Mouse (Mus musculus) heart, postnatal 4 days (tissue): ENCODE data around the gene Tmem255a. TPM values are rescaled to one million over a fixed set of nuclear protein-coding genes. Genes with fewer than 3 reads are reported as not detected.

Experiments
- DNase-seq: peaks from one replicate; pipeline ENCODE4 v3.0.0; 2021
- microRNA-seq, 2 experiments: library from miRNA; unstranded; fragments of <30 nt; microRNA quantifications; one replicate each; pipeline ENCODE4 v1.2.0; 2021 to 2022
- total RNA-seq, 2 experiments: library from RNA; stranded (reverse); gene quantifications; 2 replicates each; pipeline ENCODE4 v1.2.3; 2021

Gene Tmem255a
- total RNA-seq, 2 experiments from 2014 or later: 29.4 to 60.9 TPM

DNA sequence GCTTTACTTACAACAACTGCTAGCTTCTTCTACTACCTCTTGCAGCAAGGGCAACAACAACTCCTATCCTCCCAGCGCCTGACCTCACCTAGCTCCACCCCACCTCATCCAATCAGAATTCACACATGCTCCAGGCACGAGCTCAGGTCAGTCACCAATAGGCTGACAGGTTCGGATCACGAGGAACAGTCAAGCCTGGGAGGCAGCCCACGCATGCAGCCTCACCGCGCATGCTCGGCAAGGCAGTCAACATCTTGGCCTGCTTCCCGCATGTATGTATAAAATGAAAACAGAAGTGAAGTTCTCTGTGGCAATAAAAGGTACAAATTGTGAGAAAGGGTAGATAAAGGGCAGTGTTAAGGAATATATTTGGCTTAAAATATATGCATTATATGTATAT, 86.2 kb downstream of the Tmem255a start:
- DNase-seq: no peak

DNA sequence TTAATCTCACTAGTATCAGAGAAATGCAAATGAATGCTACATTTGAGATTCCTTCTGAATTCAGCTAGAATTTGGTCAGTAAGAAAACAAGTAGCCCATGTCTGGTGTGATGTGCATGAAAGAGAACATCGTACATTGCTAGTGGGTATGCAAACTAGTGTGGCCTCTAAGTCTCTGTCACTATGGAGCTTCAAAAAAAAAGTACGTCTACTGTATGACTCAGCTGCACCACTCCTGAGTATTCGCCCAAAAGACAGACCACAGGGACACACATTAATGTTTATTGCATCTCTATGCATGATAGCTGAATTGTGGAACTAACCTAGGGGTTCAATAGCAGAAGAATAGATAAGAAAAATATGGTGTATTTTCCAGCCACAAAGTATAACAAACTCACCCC, 86.9 kb downstream of the Tmem255a start:
- no peak for DNase-seq

DNA sequence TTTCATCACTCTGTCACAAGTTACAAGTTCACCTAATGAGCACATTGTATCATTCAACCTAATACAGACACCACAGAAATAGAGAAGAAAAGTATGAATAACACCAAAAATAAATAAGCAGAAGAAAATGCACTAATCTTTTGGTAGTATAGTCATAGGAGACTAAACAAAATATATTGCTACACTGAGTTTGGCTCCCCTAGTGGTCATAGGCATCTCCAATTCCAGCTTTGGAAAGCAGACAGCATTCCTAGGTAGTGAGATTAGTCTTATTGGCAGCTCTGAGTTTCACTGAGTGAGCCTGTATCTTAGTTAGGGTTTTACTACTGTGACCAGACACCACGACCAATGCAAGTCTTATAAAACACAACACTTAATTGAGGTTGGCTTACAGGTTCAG, 93.1 kb downstream of the Tmem255a start:
- DNase-seq: no peak

Small RNAs within 50 kb of the gene (microRNA-seq; reads per million reads assigned to microRNA genes)
- gene Mir3110: 0 reads per million in 2 experiments

Other genes with a start within 250 kb of the Tmem255a start
- not detected for gene Btg1-ps1, start 233.6 kb downstream of the Tmem255a start, total RNA-seq
- gene Btg1-ps2, start 209.3 kb downstream of the Tmem255a start, total RNA-seq: not detected
- gene Rhox10, start 186.0 kb downstream of the Tmem255a start, total RNA-seq: not detected
- not detected for gene Rhox11, start 167.3 kb downstream of the Tmem255a start, total RNA-seq
- not detected for gene Rhox12, start 141.5 kb downstream of the Tmem255a start, total RNA-seq
- not detected for gene Rhox13, start 131.2 kb downstream of the Tmem255a start, total RNA-seq
- gene Zbtb33, start 62.6 kb downstream of the Tmem255a start, total RNA-seq: 10 to 100 TPM; 13.7 to 14.5 TPM
- 1 to 10 TPM in 1 of 2 experiments, under 1 TPM in 1; 0.19 to 1.9 TPM for gene Atp1b4, start 63.7 kb upstream of the Tmem255a start, total RNA-seq
- 100 to 1,000 TPM; 144 TPM for gene Lamp2, start 204.0 kb upstream of the Tmem255a start, total RNA-seq